Comparison of ENCODE assay signal across 7 mouse cellular contexts in the genomic region with DNA sequence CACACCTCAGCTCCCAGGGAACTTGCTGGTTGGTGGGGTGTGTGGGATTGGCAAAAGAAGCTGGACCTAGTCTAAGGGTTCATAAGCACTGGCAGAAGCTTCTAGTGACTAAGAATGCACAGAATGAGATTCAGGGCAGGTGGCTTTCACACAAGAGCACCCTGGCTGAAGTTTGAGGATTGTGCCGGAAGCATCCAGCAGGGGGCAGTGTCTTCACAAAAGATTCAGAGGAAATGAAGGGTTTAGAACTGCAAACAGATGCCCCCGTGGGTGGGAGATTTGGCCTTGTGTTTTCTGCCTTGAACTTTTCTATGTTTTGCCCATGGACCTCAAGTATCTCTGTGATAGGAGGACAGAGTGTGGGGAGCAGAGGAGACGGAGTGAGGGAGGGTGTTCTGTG. TPM values are rescaled to one million over a fixed set of nuclear protein-coding genes. Genes with fewer than 3 reads are reported as not detected.
DNase-seq lines count a peak whose midpoint lies in the region; ATAC-seq and TF ChIP-seq lines count a peak whose summit lies in the region.

No protein-coding gene starts in this region.

- H3K4me3 ChIP-seq in midbrain, embryonic 11.5 days (ENCODE audit: low read depth, low read length) = no peak overlapping the region
- no peak overlapping the region for H3K4me3 ChIP-seq in midbrain, embryonic 15.5 days
- H3K4me3 ChIP-seq in lung, adult 2 months (replicated peaks; ENCODE audit: extremely low read depth, low read depth, low read length) = no peak overlapping the region

- no peaks in the 10 kb centered on the region for H3K9me3 ChIP-seq in midbrain, embryonic 11.5 days (ENCODE audit: control insufficient read depth, low read length)
- H3K9me3 ChIP-seq in midbrain, embryonic 15.5 days = no peaks in the 10 kb centered on the region

- no peak overlapping the region for H3K4me2 ChIP-seq in midbrain, embryonic 11.5 days
- no peak overlapping the region for H3K4me2 ChIP-seq in midbrain, embryonic 15.5 days

- peak; percentile 70 for TF ChIP-seq CTCF in lung, adult 2 months (IDR thresholded peaks at IDR 0.05; ENCODE audit: insufficient read depth, low read length)

- no peaks in the 10 kb centered on the region for H3K4me1 ChIP-seq in midbrain, embryonic 11.5 days (ENCODE audit: control insufficient read depth, insufficient read depth, low read length)
- no peaks in the 10 kb centered on the region for H3K4me1 ChIP-seq in midbrain, embryonic 15.5 days
- no peaks in the 10 kb centered on the region for H3K4me1 ChIP-seq in lung, adult 2 months (ENCODE audit: control insufficient read depth, insufficient read depth, low read length)

- DNase-seq in midbrain, embryonic 11.5 days (ENCODE audit: low spot score, missing footprints) = peak; percentile 97
- DNase-seq in adrenal gland, adult 18-20 months (ENCODE audit: low spot score in 2 of 2) = peak; percentile 60 to 65
- DNase-seq in cerebellum, postnatal 25 days = peak; percentile 72 to 79
- DNase-seq in kidney, adult 8-10 months = peak; percentile 5 to 52
- DNase-seq in lung, adult 2 months = peak; percentile 33
- peak; percentile 58 for DNase-seq in right cerebral cortex, postnatal 4 days

- no peak overlapping the region for H3K9ac ChIP-seq in midbrain, embryonic 11.5 days (ENCODE audit: low read length)
- no peak overlapping the region for H3K9ac ChIP-seq in midbrain, embryonic 15.5 days

- H3K36me3 ChIP-seq in midbrain, embryonic 11.5 days (ENCODE audit: control insufficient read depth, insufficient read depth, low read length) = no peaks in the 10 kb centered on the region
- no peaks in the 10 kb centered on the region for H3K36me3 ChIP-seq in midbrain, embryonic 15.5 days (replicated peaks)

- 47% methylated on average over 3 of the region's 3 CpGs for WGBS in midbrain, embryonic 11.5 days
- WGBS in midbrain, embryonic 15.5 days = 35% methylated on average over 3 of the region's 3 CpGs
- 35% methylated on average over 3 of the region's 3 CpGs for WGBS in lung, adult 2 months

- H3K27ac ChIP-seq in midbrain, embryonic 11.5 days (ENCODE audit: low read depth, low read length) = no peak overlapping the region
- no peak overlapping the region for H3K27ac ChIP-seq in midbrain, embryonic 15.5 days

- ATAC-seq in midbrain, embryonic 11.5 days (ENCODE audit: low FRiP score) = no peak
- no peak for ATAC-seq in midbrain, embryonic 15.5 days (replicated peaks)

- no peaks in the 10 kb centered on the region for H3K27me3 ChIP-seq in midbrain, embryonic 11.5 days (ENCODE audit: control insufficient read depth, insufficient read depth, low read length)
- H3K27me3 ChIP-seq in midbrain, embryonic 15.5 days (replicated peaks) = no peaks in the 10 kb centered on the region

- no peak for TF ChIP-seq POLR2A in lung, adult 2 months (IDR thresholded peaks at IDR 0.05; ENCODE audit: borderline replicate concordance, extremely low read depth, low read depth, low read length)

RNA-seq across cellular contexts. Expression of gene Bpifb4, which starts 5.5 kb away (rescaled TPM):
- polyA plus RNA-seq in midbrain, embryonic 11.5 days (2014; fragmentation: Nextera tagmentation; extraction: Ambion mirVana) = 0.18 TPM in 1 of 2 replicates, not detected in the other
- not detected in 2 replicates for polyA plus RNA-seq in midbrain, embryonic 15.5 days (2015; fragmentation: Nextera tagmentation; extraction: Ambion mirVana)
- not detected for total RNA-seq in adrenal gland, adult 18-20 months (2021)
- polyA plus RNA-seq in lung, adult 2 months (2012; rRNA removed) = not detected in 2 replicates

RNA-seq across cellular contexts. Expression of gene Bpifb3, which starts 25.5 kb away (rescaled TPM):
- polyA plus RNA-seq in midbrain, embryonic 11.5 days (2014; fragmentation: Nextera tagmentation; extraction: Ambion mirVana) = not detected in 2 replicates
- not detected in 2 replicates for polyA plus RNA-seq in midbrain, embryonic 15.5 days (2015; fragmentation: Nextera tagmentation; extraction: Ambion mirVana)
- not detected for total RNA-seq in adrenal gland, adult 18-20 months (2021)
- polyA plus RNA-seq in lung, adult 2 months (2012; rRNA removed) = not detected in 2 replicates

RNA-seq across cellular contexts. Expression of gene Bpifa6, which starts 31.2 kb away (rescaled TPM):
- not detected in 2 replicates for polyA plus RNA-seq in midbrain, embryonic 11.5 days (2014; fragmentation: Nextera tagmentation; extraction: Ambion mirVana)
- polyA plus RNA-seq in midbrain, embryonic 15.5 days (2015; fragmentation: Nextera tagmentation; extraction: Ambion mirVana) = not detected in 2 replicates
- total RNA-seq in adrenal gland, adult 18-20 months (2021) = not detected
- polyA plus RNA-seq in lung, adult 2 months (2012; rRNA removed) = not detected in 2 replicates

RNA-seq across cellular contexts. Expression of gene Bpifb6, which starts 43.3 kb away (rescaled TPM):
- polyA plus RNA-seq in midbrain, embryonic 11.5 days (2014; fragmentation: Nextera tagmentation; extraction: Ambion mirVana) = not detected in 2 replicates
- polyA plus RNA-seq in midbrain, embryonic 15.5 days (2015; fragmentation: Nextera tagmentation; extraction: Ambion mirVana) = not detected in 2 replicates
- total RNA-seq in adrenal gland, adult 18-20 months (2021) = 1 to 10 TPM in 1 of 2 experiments, not detected in 1; 8.5 TPM
- polyA plus RNA-seq in lung, adult 2 months (2012; rRNA removed) = not detected in 2 replicates

Comparison
In these comparisons a context has a peak if more than half of its experiments do, and no peak if none do; other contexts are left out.
1. DNase-seq: peak in every context shown above with its lines; median percentile 97 in midbrain, embryonic 11.5 days; 76 in cerebellum, postnatal 25 days; 62 in adrenal gland, adult 18-20 months; 58 in right cerebral cortex, postnatal 4 days; 33 in lung, adult 2 months; 28 in kidney, adult 8-10 months.